Mouse (Mus musculus) left cerebral cortex, postnatal 4 days (tissue): Measurements from ENCODE around the gene Patl2. TPM values are rescaled to one million over a fixed set of nuclear protein-coding genes. Genes with fewer than 3 reads are reported as not detected.
"Not testable (repeated sequence)": the region's sequence is repeated elsewhere in the genome, so short reads cannot be mapped to it uniquely, and the experiment has no call there.

ENCODE experiments used
- DNase-seq: peaks from one replicate; pipeline ENCODE4 v3.0.0-alpha.2; 2022
- intact Hi-C: fragments of 180-260 bp; cut with DNase I; formaldehyde crosslinking; loops from one replicate; pipeline ENCODE4 v1.15.1; 2025
- total RNA-seq, 2 experiments: library from RNA; stranded (reverse); gene quantifications; 2 replicates each; pipeline ENCODE4 v1.2.3; 2021

Gene Patl2
- total RNA-seq, 2 experiments from 2014 or later = not detected

DNA sequence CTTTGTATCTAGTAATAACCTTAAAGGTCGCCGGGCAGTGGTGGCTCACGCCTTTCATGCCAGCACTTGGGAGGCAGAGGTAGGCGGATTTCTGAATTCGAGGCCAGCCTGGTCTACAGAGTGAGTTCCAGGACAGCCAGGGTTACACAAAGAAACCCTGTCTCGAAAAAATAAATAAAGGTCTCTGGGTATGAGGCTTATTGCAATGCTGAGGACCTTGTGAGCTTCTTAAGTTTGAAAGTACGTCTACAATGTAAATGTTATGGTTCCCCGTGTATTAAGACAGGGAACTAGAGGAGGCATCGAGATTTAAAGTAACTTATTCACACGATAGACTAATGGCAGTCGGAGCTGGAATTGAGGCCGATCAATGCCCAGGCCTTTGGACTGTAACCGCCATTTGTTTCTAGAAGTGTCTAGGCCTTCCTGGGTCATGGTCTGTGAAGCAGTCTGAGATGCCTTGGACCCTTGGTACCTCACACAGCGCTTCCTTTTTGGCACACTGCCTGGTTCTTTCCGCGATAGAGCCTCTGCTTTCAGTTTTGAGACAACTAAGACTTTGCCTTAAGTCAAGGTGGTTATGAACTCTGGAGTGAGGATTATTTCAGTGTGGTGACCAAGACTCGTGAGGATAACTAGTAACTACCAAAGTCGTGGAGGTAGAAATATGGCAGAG is 37.6 kb downstream of the Patl2 start:
- peak; percentile 24 for DNase-seq

DNA sequence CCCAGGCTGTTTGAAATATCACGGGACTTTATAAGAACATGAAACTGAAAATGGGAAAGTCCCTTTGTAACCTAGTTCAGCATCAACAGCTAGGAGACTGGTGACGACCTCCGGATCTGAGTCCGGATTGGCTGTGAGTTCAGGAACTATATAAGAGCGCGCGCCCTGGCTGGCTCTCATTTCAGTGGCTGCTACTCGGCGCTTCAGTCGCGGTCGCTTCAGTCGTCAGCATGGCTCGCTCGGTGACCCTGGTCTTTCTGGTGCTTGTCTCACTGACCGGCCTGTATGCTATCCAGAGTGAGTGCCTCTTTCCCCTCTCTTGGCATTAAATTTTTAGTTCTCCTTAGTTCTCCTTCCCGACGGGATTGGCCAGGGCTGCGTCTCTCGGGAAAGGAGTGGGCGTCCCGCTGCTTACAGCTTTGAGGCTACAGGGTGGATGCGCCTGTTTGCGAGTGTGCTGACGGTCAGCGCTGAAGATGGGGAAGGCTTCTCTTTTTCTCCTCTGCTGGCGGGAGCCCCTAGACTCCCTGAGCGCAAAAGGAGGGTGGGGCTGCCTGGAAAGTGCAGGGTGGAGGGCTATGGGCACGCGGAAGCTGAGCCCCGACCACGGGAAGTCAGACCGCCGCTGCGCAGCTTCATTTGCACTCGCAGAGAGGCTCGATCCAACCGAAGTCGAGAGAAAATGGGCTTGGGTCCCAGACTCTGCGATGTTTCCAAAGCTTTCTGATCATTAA is 38.3 kb downstream of the Patl2 start, which contains the start of gene B2m:
Gene B2m, plus strand, starts transcription at position 179 of the 734 bp plus-strand sequence.
- intact Hi-C loops = no loop called here

More for the DNA sequence above, 37.6 kb downstream of the Patl2 start:
- intact Hi-C loops = no loop called here

DNA sequence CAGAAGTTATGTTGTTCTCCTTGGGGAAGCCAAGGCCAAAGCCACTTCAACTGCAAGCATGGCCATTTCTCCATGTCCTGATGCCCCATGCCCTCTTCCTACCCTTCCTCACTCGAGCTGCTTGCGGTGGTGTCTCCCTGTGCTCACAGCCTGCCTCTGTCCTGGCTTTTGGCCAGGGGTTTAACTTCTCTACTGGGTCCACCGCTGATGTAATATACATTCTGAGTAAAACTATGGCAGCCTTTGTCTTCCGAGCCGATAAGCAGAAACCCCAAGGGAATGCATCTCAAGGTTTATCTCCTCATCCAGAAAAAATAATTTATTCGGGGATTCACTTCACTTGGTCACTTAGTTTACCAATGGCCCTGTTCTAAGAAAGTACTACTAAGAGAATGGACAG is 39.3 kb downstream of the Patl2 start:
- intact Hi-C loops = no loop called here
- DNase-seq = no peak

More for the DNA sequence above, 38.3 kb downstream of the Patl2 start, which contains the start of gene B2m:
- DNase-seq = peak; percentile 93

DNA sequence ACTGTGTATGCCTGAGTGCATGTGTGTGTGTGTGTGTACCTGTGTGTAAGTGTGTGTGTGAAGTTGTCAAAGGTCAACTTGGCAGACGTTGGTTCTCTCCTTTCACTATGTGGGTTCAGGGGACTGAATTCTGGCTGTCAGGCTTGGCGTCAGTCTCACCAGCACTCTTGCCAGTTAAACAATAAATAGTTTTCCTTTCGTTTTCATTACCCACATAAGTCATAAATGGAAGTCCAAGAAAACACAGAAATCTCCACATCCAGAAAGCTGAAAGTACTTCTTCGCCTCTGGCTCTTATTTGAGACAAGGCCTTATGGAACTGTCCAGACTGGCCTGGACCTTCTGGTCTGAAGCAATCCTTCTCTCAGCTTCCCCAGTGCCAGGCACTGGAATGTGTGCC is 40.2 kb downstream of the Patl2 start:
- DNase-seq = no peak

DNA sequence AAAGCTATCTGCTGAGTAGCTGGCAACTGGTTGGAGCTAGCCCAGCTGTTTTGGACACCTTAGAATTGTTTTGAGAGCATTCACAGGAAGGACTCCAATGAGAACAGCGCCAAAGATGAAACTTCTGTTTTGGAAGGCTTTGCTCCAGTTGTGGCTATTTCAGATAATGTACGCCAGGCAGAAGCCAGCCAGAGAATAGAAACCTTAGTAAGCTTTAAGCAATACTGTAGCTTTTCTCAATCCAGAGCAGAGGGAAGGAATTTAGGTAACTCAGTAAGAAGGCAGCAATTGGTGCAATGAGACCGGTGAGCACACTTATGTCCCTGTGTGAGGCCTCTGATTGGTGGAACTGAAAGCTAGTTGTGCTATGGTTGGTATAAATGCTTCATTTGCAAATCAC is 42.9 kb downstream of the Patl2 start:
- intact Hi-C loops = no loop called here
- DNase-seq = no peak

More for the DNA sequence above, 40.2 kb downstream of the Patl2 start:
- intact Hi-C loops = no loop called here

DNA sequence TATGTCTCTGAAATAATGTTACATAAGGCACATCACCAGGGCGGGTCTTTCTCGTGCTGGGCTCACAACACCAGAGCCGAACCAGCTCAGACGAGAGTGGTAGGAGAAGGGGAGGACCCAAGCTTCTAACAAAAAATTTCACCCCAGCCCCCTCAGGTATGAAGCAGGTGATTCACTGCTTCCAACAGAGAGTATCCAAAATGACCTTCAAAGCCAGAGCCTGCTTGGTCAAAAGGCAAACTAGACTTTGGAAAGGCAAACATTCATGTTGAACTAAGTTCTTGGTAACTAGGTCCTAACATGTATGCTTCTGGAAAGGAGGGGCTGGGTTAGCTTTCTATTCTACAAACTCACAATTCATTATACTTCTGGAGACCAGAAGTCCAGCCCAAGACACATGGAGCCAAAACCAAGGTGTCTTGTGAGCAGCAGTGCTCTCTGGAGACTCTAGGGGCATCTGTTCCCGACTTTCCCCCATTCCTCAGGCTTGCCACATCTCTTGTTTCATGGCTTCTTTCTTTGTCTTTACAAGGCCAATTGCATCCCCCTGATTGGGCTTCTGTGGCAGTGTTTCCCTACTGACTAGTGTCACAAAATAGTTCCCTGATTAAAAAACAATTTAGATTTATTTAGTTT is 44.5 kb downstream of the Patl2 start:
- DNase-seq = no peak
- intact Hi-C loops = no loop called here

DNA sequence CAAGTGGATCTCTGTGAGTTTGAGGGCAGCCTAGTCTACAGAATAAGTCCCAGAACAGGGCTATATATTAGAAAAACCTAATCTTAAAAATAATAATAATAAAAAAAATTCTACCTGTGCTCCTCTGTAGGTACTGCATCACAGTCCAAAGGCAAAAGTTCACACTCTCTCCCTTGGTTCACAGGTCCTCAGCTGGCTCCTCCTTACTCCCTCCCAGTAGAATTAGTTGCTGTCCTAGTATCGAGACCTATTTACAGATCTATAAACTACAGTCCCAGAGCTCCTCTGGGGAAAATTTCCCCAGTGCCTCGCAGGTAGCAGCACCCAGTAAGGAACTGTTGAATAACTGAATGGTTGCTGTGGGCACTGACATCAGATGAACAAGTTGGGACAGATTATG is 45.2 kb downstream of the Patl2 start:
- intact Hi-C loops = no loop called here
- DNase-seq = no peak

DNA sequence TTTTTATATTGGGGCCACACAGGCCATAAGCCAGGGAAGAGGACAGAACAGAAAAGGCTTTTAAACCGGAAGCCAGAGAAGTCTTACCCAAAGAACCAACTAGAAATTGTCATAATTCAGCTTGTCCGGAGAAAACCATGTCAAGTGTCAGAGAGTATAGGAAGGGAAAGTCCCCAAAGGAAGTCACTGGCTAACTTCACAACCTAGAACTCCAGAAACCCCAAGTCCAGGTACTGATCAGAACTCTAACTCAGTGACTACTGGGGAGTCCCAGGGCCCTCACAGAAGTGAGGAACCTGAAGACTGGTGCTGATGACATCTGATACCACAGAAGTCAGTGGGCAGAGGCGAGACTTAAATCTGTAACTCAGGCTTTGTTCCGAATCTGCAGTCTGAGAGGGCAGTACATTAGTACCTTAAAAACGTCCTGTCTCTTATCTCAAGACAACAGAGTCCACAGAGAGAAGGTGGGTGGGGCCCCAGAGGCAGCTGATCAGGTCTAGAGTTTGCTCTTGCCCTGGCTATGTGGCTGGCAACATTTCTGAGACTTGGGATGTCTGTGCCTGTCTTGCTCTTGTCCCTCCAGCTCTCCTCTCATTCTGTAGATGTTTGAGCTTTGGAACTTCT is 48.0 kb downstream of the Patl2 start:
- no peak for DNase-seq
- intact Hi-C loops = no loop called here

DNA sequence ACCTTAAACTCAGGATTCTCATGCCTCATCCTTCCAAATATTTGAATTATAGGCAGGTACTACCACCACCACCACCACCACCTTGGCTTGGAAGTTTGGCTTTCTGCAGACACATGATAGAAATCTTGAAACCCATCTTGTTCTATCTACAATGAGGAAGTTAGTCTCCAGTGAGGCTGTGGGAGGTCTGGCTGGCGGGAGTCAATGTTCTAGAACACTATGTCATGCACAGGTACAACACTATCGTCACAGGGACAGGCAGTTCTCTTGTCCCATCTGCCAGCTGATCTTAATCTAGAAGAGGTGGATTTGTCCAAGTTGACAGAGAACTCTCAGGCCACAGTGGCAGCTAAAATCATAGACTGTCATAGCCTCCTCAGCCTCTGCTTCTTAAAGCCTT is 53.4 kb downstream of the Patl2 start:
- DNase-seq = no peak
- intact Hi-C loops = no loop called here

DNA sequence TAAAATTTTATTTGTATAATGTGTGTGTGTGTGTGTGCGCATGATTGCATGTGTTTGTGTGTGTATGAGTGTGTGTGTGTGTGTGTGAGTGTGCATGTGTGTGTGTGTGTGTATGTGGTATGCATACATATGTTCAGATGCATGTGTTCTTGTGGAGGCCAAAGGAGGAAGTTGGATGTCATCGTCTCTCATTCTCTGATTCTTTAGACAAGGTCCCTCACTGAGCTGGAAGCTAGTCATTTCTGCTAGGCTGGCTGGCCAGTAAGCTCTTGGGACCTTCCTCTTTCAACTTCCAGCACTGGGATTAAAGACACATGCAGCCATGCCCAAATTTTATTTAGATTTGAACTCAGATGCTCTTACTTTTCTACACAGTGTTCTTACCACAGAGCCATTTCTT is 53.9 kb downstream of the Patl2 start:
- no peak for DNase-seq
- intact Hi-C loops = no loop called here

DNA sequence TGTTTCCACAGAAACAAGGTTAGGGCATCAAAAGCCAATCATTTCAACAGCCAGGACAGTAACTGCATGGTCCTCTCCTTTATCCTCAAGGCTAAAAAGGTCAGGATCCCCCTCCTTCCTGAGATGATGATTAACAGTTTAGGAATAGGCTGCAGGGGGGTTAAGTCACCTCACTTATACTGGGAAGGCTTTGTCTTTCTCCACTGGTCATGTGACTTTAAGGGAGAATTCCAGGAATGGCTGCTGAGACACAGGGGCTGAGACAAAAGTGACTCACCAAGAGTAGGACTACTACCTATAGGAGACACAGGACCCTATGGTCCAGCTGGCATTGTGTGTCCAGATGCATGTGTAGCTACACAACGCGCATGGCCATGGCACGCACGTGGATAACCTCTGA is 58.4 kb downstream of the Patl2 start:
- intact Hi-C loops = no loop called here
- DNase-seq = no peak

DNA sequence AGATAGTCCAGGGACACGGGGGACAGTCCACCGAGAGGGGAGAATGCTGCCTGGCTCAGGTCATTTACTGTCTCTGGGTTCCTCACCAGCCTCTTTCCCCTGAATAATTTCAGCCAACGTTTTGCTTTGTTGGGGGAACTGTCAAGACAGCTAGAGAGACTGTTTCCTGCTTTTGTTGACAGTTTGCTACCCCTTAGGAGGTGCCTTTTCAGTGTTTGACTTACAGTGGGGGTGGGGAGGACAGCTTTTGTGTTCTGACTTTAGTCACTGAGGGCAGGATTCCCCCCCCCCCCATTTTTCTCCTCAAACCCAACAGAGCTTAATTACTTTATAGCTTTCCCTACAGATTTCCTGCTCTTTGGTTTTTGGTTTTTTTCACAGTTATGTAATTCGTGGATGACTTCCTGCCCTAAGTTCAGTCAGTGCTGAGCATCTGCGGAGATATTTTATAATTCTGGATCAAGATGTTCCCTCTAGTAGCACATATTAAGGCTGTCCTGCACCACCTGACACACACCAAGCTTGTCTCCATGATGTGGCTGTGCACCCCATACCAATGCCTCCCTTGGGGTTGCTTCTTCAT is 59.1 kb downstream of the Patl2 start:
- intact Hi-C loops = no loop called here
- DNase-seq = no peak

DNA sequence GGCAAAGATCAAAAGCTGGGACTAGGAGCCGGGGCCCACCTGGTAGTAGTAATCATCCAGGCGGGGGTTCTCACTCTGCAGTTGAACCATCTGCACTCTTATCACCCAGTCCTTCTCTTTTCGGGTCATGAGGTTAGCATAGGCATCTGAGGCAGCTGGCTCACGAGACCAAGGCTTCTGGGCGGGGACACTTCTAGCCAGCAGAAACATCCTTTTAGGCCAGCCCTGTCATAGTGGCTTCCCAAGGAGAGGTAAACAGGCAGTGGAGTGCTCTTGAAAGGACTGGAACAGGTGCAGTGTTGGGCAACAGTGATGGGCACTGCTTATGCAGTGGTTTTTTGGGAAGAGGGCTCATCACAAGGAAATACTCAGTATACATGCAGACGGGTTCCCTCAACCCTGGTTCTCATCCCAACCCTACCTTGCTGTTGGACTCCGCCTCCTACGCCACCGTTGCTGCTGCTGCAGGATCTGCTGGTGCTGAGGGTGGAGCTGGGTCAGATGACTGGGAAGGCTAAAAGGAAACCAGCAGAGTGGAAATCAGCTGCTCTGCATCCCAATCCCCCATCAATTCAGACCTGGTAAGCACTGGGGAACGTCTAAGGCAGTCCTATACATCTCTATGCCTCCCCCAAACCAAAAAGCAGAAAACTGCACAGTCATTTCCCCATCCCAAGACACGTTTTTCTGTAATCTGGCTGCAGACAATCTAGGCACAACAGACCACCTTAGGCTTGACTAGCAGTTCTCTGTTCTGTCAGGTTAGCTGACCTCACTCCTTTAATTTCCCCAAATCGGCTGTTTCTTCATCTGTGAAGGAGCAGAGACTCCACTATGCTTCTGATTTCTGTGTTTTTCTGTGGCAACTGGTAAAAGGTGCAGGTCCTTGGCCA is 60.1 kb downstream of the Patl2 start:
- intact Hi-C loops = no loop called here
- DNase-seq = no peak

DNA sequence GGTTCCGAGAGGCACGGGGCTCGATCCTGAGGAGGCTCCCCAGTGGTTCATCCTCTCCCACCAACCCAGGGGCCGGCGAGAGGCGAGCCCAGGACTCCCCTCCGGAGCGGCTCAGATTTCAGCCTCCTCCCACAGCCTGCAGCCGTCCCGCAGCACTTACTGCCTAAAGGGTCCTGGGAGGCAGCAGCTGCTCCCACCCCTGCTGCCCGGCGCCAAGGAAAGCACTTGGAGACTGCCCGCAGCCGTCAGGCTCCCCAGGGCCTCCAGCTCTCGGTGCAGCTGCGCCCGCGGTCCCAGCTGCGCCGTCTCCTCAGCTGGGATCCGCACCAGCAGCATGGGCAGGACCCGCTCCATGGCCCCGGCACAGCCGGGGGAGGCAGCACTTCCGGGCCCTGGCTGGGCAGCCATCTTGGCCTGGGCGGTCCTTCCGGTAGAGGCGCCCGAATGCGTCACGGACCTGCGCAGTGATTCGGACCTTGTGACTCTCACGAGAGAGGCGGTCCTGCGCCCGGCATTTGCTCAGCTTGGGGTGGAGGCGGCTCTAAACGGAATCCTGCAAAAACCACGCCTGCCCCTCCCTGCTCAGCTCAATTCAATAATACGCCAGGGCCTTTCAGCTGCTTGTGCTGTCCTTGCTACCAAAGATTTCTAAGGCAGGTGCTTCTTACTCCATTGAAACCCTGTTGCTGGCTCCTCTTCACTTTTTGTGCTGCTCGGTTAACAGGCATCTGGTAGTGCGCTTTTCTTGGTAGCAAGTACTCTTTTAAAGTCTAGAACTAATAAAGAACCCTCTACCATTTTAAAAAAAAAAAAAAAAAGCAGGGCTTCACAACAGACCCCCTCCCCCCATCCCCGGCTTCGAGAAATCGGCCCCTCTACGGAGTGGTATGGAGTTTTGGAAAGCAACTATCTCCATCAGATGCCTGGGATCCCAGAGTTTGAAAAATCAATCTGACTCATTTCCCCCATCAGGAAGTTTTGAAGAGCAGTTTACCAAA is 67.7 kb downstream of the Patl2 start, which contains the start of gene Spg11:
Gene Spg11, minus strand, starts transcription at position 426 of the 998 bp plus-strand sequence.
- DNase-seq = peak; percentile 98
- intact Hi-C loops = no loop called here

DNA sequence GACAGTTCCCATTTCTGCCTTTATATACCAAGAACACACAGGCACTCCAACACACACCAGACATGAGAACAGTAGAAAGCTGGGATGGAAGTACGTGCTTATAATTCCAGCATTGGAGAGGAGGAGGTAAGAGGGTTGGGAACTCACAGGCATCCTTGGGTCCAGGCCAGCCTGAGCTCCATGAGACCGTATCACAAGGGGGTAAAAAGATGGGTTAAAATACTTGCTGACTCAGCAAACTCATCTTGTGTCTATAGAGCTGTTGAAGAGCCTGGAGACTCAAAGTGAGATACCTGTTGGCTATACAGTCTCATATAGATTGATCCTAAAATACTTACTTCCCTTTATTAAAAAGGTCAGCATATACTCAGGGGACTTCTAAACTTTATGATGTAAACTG is 69.1 kb downstream of the Patl2 start:
- no peak for DNase-seq
- intact Hi-C loops = no loop called here

DNA sequence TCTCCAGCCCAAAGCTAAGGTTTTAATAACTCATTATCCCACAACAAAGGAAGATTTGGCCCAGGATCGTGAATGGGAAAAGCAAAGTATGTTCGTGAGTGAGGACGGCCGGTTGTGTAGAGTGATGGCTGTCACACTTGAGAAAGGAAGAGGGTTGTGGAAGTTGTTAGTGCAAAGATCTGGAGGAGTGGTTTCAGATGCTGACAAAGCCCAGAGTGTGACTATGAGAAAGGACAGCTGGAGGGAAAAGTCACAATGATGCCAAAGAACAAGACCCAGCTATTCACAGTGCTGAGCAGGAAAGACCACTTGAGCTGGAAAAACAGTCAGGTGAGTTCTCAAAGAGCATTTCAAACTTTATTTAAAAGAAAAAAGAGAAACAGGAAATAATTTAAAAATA is 76.3 kb downstream of the Patl2 start:
- intact Hi-C loops = no loop called here
- DNase-seq = no peak

DNA sequence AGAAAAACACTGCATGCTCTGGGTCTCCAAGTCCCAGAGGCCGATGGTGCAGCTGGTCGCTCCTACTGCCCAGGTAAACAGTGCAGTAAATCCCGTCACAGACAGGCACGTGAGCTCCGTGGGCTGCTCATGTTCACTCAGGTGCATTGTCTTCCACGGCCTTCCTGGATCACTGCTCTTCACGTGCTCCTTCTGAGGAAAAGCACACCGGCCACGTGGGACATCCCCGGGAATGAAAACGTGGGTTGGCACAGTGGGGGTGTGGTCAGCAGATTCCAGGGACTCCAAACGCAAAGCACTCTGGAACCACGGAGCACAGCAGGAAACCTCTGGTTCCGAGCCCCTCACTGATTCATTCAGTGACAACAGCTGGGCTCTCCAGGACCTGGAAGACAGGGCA is 77.9 kb downstream of the Patl2 start:
- intact Hi-C loops = no loop called here
- no peak for DNase-seq

DNA sequence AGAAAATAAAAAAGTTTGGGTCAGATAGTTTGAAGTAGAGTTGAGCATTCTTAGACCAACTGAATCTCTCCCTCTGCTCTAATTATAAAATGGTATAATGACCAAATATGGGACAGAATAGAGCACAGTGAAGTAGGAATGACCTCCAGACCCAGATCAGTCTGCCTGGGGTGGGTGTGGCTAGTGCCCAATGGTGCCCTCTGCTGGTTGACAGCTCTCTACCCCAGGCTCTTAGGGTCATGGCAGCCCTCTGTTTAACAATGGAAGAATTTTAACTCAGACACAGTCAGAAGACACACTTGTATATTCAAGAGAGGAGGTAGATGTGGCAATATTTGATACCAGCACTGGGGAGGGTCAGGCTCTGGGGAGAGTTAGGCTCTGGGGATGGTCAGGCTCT is 83.9 kb downstream of the Patl2 start:
- no peak for DNase-seq
- intact Hi-C loops = no loop called here

DNA sequence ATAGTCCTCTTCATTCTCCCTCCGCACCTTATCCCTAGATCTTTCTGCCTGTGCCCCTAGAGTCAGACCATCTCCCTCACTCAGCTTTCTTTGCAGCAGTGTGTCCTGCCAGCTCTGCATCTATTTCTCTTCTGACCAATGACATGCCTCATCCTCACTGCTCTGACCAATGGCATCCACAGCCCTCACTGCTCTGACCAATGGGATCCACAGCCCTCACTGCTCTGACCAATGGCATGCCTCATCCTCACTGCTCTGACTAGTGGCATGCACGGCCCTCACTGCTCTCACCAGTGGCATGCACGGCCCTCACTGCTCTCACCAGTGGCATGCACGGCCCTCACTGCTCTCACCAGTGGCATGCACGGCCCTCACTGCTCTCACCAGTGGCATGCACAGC is 88.3 kb downstream of the Patl2 start:
- intact Hi-C loops, DNase-seq: not testable (repeated sequence)
